Comparison of ENCODE assay signal across 14 mouse cellular contexts in the genomic region with DNA sequence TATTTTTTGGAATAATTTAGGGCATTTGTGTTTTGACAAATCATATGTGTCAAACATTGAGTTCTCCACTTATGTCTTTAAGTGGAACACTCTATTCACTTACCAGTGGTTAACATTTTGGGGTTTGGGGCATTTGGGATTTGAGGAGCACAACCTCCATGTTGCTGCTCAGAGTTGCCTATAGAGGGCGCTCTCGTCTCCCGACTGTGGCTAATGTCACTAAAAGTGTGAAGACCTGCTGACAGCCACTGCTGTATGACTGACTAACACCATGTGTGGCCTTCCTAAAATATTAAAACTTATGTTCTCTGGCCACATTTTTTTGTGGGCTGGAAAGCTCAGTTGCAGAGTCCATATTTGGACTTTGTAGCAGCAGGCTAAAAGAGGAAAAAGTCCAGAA. TPM values are rescaled to one million over a fixed set of nuclear protein-coding genes. Genes with fewer than 3 reads are reported as not detected.
DNase-seq lines count a peak whose midpoint lies in the region; ATAC-seq and TF ChIP-seq lines count a peak whose summit lies in the region.
"Had no signal": no experiment of that assay in that cellular context is flagged by ENCODE, and none has a peak within 500 bp of the region (broad histone marks: within the 10 kb centered on the region; RNA-seq: fewer than 3 reads in every experiment).

No protein-coding gene starts in this region.

- TF ChIP-seq POLR2A in liver, adult 2 months (IDR thresholded peaks at IDR 0.05; ENCODE audit: extremely low read depth, insufficient read depth, low read length) = no peak

- ATAC-seq in erythroblast, adult 5-6 weeks (replicated peaks; ENCODE audit: low FRiP score, poor library complexity, severe bottlenecking) = peak; percentile 86
- ATAC-seq in hindbrain, embryonic 12.5 days (ENCODE audit: low FRiP score) = no peak

- no peak overlapping the region for H3K4me3 ChIP-seq in liver, adult 2 months (ENCODE audit: insufficient read depth, low read depth, low read length)
- H3K4me3 ChIP-seq in hindbrain, embryonic 12.5 days = no peak overlapping the region
- H3K4me3 ChIP-seq: heart, embryonic 10.5 days; hindbrain, embryonic 13.5 days; limb, embryonic 15.5 days had no signal

- TF ChIP-seq CTCF in liver, adult 2 months (IDR thresholded peaks at IDR 0.05; ENCODE audit: low read depth, low read length) = peak; percentile 60; the same call in 1 of the 2 replicates

- DNase-seq in adrenal gland, postnatal 14 days = peak; percentile 26
- DNase-seq in adrenal gland, adult 8-10 months = no peak
- peak; percentile 49 for DNase-seq in liver, adult 2 months (ENCODE audit: extremely low read depth, low read depth, low spot score)
- DNase-seq in liver (no peak), ES-CJ7 (ENCODE audit: low read depth, low spot score) (peak; percentile 39)
- no peak for DNase-seq in natural killer cell, adult 2 months (ENCODE audit: low spot score in 2 of 2)
- DNase-seq: cerebellum, postnatal 36 days; spleen, adult 18-20 months; thymus, adult 18-20 months had no signal

- H3K27me3 ChIP-seq in liver, adult 2 months (ENCODE audit: control insufficient read depth, insufficient read depth, low read length) = no peaks in the 10 kb centered on the region
- no peaks in the 10 kb centered on the region for H3K27me3 ChIP-seq in hindbrain, embryonic 12.5 days
- H3K27me3 ChIP-seq: hindbrain, embryonic 13.5 days; limb, embryonic 15.5 days had no signal

- WGBS in liver, adult 2 months = 70% methylated on average over 3 of the region's 3 CpGs
- WGBS in hindbrain, embryonic 12.5 days = 63% methylated on average over 3 of the region's 3 CpGs

- no peaks in the 10 kb centered on the region for H3K36me3 ChIP-seq in liver, adult 2 months (ENCODE audit: control insufficient read depth, insufficient read depth, low read length)
- H3K36me3 ChIP-seq in hindbrain, embryonic 12.5 days = no peaks in the 10 kb centered on the region
- H3K36me3 ChIP-seq: heart, embryonic 10.5 days; hindbrain, embryonic 13.5 days; limb, embryonic 15.5 days had no signal

- no peak overlapping the region for H3K9ac ChIP-seq in liver, adult 2 months (ENCODE audit: low read depth, low read length)
- H3K9ac ChIP-seq in hindbrain, embryonic 12.5 days = no peak overlapping the region
- H3K9ac ChIP-seq: hindbrain, embryonic 13.5 days; limb, embryonic 15.5 days had no signal

- peaks cover 2% of the 10 kb centered on the region; the same call in 1 of the 2 replicates for H3K4me1 ChIP-seq in liver, adult 2 months (ENCODE audit: control insufficient read depth, insufficient read depth, low read length)
- H3K4me1 ChIP-seq in hindbrain, embryonic 12.5 days = no peaks in the 10 kb centered on the region
- H3K4me1 ChIP-seq: heart, embryonic 10.5 days; hindbrain, embryonic 13.5 days; limb, embryonic 15.5 days had no signal

- no peak overlapping the region for H3K4me2 ChIP-seq in hindbrain, embryonic 12.5 days (replicated peaks)
- H3K4me2 ChIP-seq: hindbrain, embryonic 13.5 days; limb, embryonic 15.5 days had no signal

- no peaks in the 10 kb centered on the region for H3K9me3 ChIP-seq in hindbrain, embryonic 12.5 days (replicated peaks)
- H3K9me3 ChIP-seq: heart, embryonic 10.5 days; hindbrain, embryonic 13.5 days; limb, embryonic 15.5 days had no signal

- H3K79me2 ChIP-seq in liver, adult 2 months (ENCODE audit: control insufficient read depth, insufficient read depth, low read length) = no peaks in the 10 kb centered on the region

- H3K27ac ChIP-seq in liver, adult 2 months (replicated peaks; ENCODE audit: insufficient read depth, low read depth, low read length) = no peak overlapping the region
- no peak overlapping the region for H3K27ac ChIP-seq in hindbrain, embryonic 12.5 days
- H3K27ac ChIP-seq: heart, embryonic 10.5 days; hindbrain, embryonic 13.5 days; limb, embryonic 15.5 days had no signal

RNA-seq across cellular contexts. Expression of a gene that starts 10.5 kb away (rescaled TPM):
- total RNA-seq in adrenal gland, postnatal 14 days (2021) = 450 and 471 TPM in 2 replicates
- total RNA-seq in adrenal gland, adult 8-10 months (2022) = 100 to 1,000 TPM; 184 to 265 (median 230) TPM
- total RNA-seq in liver, adult 2 months (2014; rRNA removed) = 138 and 177 TPM in 2 replicates
- polyA plus RNA-seq in liver, adult 2 months (2012; rRNA removed) = 53.3 and 62.8 TPM in 2 replicates
- total RNA-seq in erythroblast, adult 5-6 weeks (2015; ENCODE audit: low replicate concordance) = 26.9 and 51.2 TPM in 2 replicates
- 56.0 and 56.1 TPM in 2 replicates for total RNA-seq in erythroblast, adult 5-6 weeks (2017; ENCODE audit: low replicate concordance)
- polyA plus RNA-seq in hindbrain, embryonic 12.5 days (2016; fragmentation: Nextera tagmentation; extraction: Ambion mirVana) = 198 and 207 TPM in 2 replicates

RNA-seq across cellular contexts. Expression of a gene that starts 30.6 kb away (rescaled TPM):
- 12.3 and 15.4 TPM in 2 replicates for total RNA-seq in adrenal gland, postnatal 14 days (2021)
- 10 to 100 TPM; 15.1 to 22.2 (median 18.1) TPM for total RNA-seq in adrenal gland, adult 8-10 months (2022)
- 4.3 and 5.2 TPM in 2 replicates for total RNA-seq in liver, adult 2 months (2014; rRNA removed)
- 3.9 and 5.1 TPM in 2 replicates for polyA plus RNA-seq in liver, adult 2 months (2012; rRNA removed)
- total RNA-seq in erythroblast, adult 5-6 weeks (2015; ENCODE audit: low replicate concordance) = 1.2 and 2.3 TPM in 2 replicates
- total RNA-seq in erythroblast, adult 5-6 weeks (2017; ENCODE audit: low replicate concordance) = 5.4 and 6.6 TPM in 2 replicates
- polyA plus RNA-seq in hindbrain, embryonic 12.5 days (2016; fragmentation: Nextera tagmentation; extraction: Ambion mirVana) = 15.6 and 16.0 TPM in 2 replicates

Comparison
In these comparisons a context has a peak if more than half of its experiments do, and no peak if none do; other contexts are left out.
1. DNase-seq: peak in adrenal gland, postnatal 14 days (single experiment), liver, adult 2 months (single experiment) and ES-CJ7 (single experiment); none in adrenal gland, adult 8-10 months (single experiment), liver (single experiment) and natural killer cell, adult 2 months (0 of 2).